Mouse (Mus musculus) kidney, postnatal 0 days (tissue): ENCODE results near the gene Atrn. TPM values are rescaled to one million over a fixed set of nuclear protein-coding genes. Genes with fewer than 3 reads are reported as not detected.

ENCODE experiments used
- ATAC-seq: fragments of 200-750 bp; cut with Nextera tagmentation; replicated peaks from 2 replicates; pipeline ENCODE4 v1.8.0; 2017; ENCODE audit warnings: low read depth, moderate number of reproducible peaks, moderate TSS enrichment, moderate library complexity; ENCODE audit not compliant: low FRiP score
- DNase-seq: peaks from one replicate; pipeline ENCODE4 v3.0.0-alpha.2; 2016; ENCODE audit warnings: low spot score
- H3K27ac ChIP-seq: fragments of 300-500 bp; sonication (generic); 2 replicates; pipeline ENCODE4 v1.5.1; 2014; ENCODE audit warnings: mild to moderate bottlenecking
- H3K27me3 ChIP-seq: fragments of 300-500 bp; sonication (generic); 2 replicates; pipeline ENCODE4 v1.6.1; 2014; ENCODE audit warnings: low read length, mixed read lengths; ENCODE audit not compliant: insufficient read depth
- H3K36me3 ChIP-seq: fragments of 300-500 bp; sonication (generic); 2 replicates; pipeline ENCODE4 v1.6.1; 2014; ENCODE audit warnings: low read length, mixed read lengths; ENCODE audit not compliant: insufficient read depth
- H3K4me1 ChIP-seq: fragments of 300-500 bp; sonication (generic); replicated peaks from 2 replicates; pipeline ENCODE4 v1.6.1; 2014; ENCODE audit warnings: antibody characterized with exemption, low read length, mixed read lengths; ENCODE audit not compliant: insufficient read depth
- H3K4me2 ChIP-seq: fragments of 300-500 bp; sonication (generic); 2 replicates; pipeline ENCODE4 v1.6.1; 2014; ENCODE audit warnings: mild to moderate bottlenecking, low read length, moderate library complexity, mixed read lengths
- H3K4me3 ChIP-seq: fragments of 300-500 bp; sonication (generic); replicated peaks from 2 replicates; pipeline ENCODE4 v1.5.1; 2014; ENCODE audit warnings: low read depth, low read length
- H3K9ac ChIP-seq: fragments of 300-500 bp; sonication (generic); 2 replicates; pipeline ENCODE4 v1.6.1; 2014; ENCODE audit warnings: low read depth, low read length
- H3K9me3 ChIP-seq: fragments of 300-500 bp; sonication (generic); replicated peaks from 2 replicates; pipeline ENCODE4 v1.6.1; 2016; ENCODE audit warnings: low read length, inconsistent platforms, mixed read lengths
- CTCF ChIP-seq: IDR thresholded peaks from 2 replicates; pipeline ENCODE4 v1.5.1; 2016; ENCODE audit warnings: antibody characterized with exemption, low read depth, mild to moderate bottlenecking, moderate library complexity
- WGBS: fragments of 180-500 bp; shearing (Covaris S2); extraction: QIAGEN DNeasy Blood & Tissue Kit; methylation state at CpG from one replicate; pipeline ENCODE4 v1.1.7; 2014; 5-methylcytosine and 5-hydroxymethylcytosine counted together
- microRNA-seq: library from miRNA; unstranded; fragments of <30 nt; microRNA quantifications from one replicate; pipeline ENCODE4, GENCODE M21; 2016
- polyA plus RNA-seq: library from polyadenylated mRNA; unstranded; fragments of >200 nt; fragmentation: Nextera tagmentation; extraction: Ambion mirVana; gene quantifications from 2 replicates; pipeline ENCODE4 v1.2.1, GENCODE M21; 2015

The Atrn gene
- polyA plus RNA-seq, 1 experiment from 2014 or later, result 6.2 TPM

GRCm38 (mm10) chr2:131066342-131066741, 160.0 kb downstream of the Atrn start:
- 0 out of 2 replicates have a peak, but pooled peaks cover 3% of the 10 kb centered on the region for H3K27me3 ChIP-seq
- no peak for DNase-seq
- TF ChIP-seq CTCF, result no peak
- WGBS, result 49% methylated on average over 9 of the region's 9 CpGs
- ATAC-seq, result 0 out of 2 replicates have a peak, but pooled peaks have one; percentile 31
- H3K9me3 ChIP-seq, result no peaks in the 10 kb centered on the region
- no peaks in the 10 kb centered on the region for H3K36me3 ChIP-seq
- no peak overlapping the region for H3K27ac ChIP-seq
- H3K4me3 ChIP-seq, result no peak overlapping the region
- peaks cover 4% of the 10 kb centered on the region; the same call in 1 of the 2 replicates for H3K4me1 ChIP-seq
- H3K9ac ChIP-seq, result no peak overlapping the region
- no peak overlapping the region for H3K4me2 ChIP-seq

GRCm38 (mm10) chr2:131067481-131067880, 161.2 kb downstream of the Atrn start:
- H3K4me1 ChIP-seq, result peaks cover 4% of the 10 kb centered on the region; the same call in 1 of the 2 replicates
- TF ChIP-seq CTCF, result no peak
- H3K27ac ChIP-seq, result no peak overlapping the region
- no peak overlapping the region for H3K9ac ChIP-seq
- H3K36me3 ChIP-seq, result no peaks in the 10 kb centered on the region
- 47% methylated on average over 6 of the region's 6 CpGs for WGBS
- H3K9me3 ChIP-seq, result no peaks in the 10 kb centered on the region
- 0 out of 2 replicates have a peak, but pooled peaks cover 3% of the 10 kb centered on the region for H3K27me3 ChIP-seq
- ATAC-seq (no peak), DNase-seq (peak; percentile 79)
- no peak overlapping the region for H3K4me3 ChIP-seq
- no peak overlapping the region for H3K4me2 ChIP-seq

GRCm38 (mm10) chr2:131072536-131072935, 166.2 kb downstream of the Atrn start:
- no peak overlapping the region for H3K9ac ChIP-seq
- H3K9me3 ChIP-seq, result no peaks in the 10 kb centered on the region
- H3K4me2 ChIP-seq, result no peak overlapping the region
- H3K27me3 ChIP-seq, result no peaks in the 10 kb centered on the region
- no peaks in the 10 kb centered on the region for H3K4me1 ChIP-seq
- TF ChIP-seq CTCF, result no peak
- DNase-seq, result no peak
- no peaks in the 10 kb centered on the region for H3K36me3 ChIP-seq
- no peak for ATAC-seq
- H3K4me3 ChIP-seq, result no peak overlapping the region
- WGBS, result 88% methylated on average over 10 of the region's 10 CpGs
- H3K27ac ChIP-seq, result no peak overlapping the region

Small RNA genes lying within 50 kb of the gene (microRNA-seq; reads per million reads assigned to microRNA genes)
- gene Mir6973b, result not detected

Other genes starting within 250 kb of the Atrn start
- 89.6 and 96.6 TPM in 2 replicates for gene Ddrgk1, start 241.8 kb upstream of the Atrn start, polyA plus RNA-seq
- 98.8 and 99.2 TPM in 2 replicates for gene Itpa, start 238.9 kb upstream of the Atrn start, polyA plus RNA-seq
- gene Slc4a11, start 209.0 kb upstream of the Atrn start, polyA plus RNA-seq, result 7.6 and 8.3 TPM in 2 replicates
- 19.2 and 23.2 TPM in 2 replicates for gene 4930402H24Rik, start 89 bp upstream of the Atrn start, polyA plus RNA-seq
- 14.2 and 14.5 TPM in 2 replicates for gene Gfra4, start 136.6 kb downstream of the Atrn start, polyA plus RNA-seq
- 1.1 and 1.9 TPM in 2 replicates for gene Adam33, start 157.3 kb downstream of the Atrn start, polyA plus RNA-seq
- gene Siglec1, start 180.3 kb downstream of the Atrn start, polyA plus RNA-seq, result 0.33 and 0.41 TPM in 2 replicates
- gene Hspa12b, start 220.8 kb downstream of the Atrn start, polyA plus RNA-seq, result 9.4 and 9.8 TPM in 2 replicates
- not detected in 2 replicates for gene Gm11037, start 227.0 kb downstream of the Atrn start, polyA plus RNA-seq